Mouse (Mus musculus) natural killer cell, adult 2 months (primary cell): ENCODE measurements around the gene Paqr7.
"Not testable (repeated sequence)": the region's sequence is repeated elsewhere in the genome, so short reads cannot be mapped to it uniquely, and the experiment has no call there.

Experiments
- DNase-seq, 2 experiments: peaks; one replicate each; pipeline ENCODE4 v3.0.0; 2022; ENCODE audit warnings: low spot score in 2 of 2

Gene Paqr7

DNA sequence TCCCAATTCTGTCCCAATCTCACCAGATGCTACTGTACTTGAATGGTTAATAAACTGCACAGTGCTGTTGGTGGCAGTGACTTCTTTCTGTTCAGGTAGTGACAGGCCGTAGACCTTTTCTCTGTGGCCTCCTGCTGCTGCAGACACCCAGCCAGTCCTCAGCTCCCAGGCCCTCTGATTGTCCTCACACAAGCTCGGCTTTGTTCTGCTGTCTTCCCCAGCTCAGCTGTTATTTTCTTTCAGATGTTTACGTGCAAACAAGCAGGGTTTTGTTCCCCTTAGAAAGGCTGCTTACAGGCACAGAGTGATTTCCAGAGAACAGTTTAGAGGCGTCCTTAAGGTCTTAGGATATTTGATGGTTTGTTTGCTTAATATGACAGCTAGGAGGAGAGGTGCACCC is 22.7 kb upstream of the Paqr7 start:
- DNase-seq = no peak

DNA sequence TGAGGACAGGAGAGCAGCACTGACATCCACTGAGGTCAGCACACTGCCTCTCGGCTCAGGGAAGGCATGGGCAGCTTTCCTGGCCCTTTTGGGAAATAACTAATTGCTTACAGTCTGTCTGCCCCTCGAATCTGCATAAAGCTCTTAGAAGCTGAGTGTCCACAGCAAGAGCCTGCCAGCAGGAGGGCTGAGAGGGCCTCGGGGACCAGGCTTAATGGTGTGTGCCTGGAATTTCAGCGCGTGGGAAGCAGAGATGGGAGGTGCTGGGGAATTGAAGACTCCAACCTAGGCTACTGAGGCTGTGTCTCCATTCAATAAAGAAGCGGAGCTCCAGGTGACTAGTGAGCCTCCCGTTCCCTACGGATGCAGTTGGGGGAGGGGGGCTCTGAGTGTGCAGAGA is 22.3 kb upstream of the Paqr7 start:
- no peak for DNase-seq

DNA sequence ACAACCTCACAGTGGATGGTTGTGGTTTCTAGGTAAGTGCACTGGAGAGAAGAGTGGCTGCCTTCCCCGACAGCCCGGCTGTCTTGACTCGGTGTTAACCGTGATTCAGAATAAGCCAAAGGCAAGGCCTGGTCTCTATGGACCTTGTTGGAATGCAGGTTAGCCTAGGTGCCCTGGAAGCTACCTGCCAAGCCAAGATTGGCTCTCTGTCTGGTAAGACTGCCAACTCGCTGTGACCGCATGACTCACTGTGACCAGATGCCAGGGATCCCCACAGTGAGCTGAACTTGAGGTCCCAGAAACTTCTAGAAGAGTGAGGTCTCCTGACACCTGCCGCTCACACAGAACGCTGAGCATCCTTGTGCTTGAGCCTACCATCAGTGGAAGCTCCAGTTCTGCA is 19.6 kb upstream of the Paqr7 start:
- DNase-seq = no peak

GRCm38 (mm10) chr4:134478031-134478430 is 18.5 kb upstream of the Paqr7 start:
- DNase-seq = peak; percentile 89 to 93

- no peak for DNase-seq
Observed at GRCm38 (mm10) chr4:134479839-134480238, 16.7 kb upstream of the Paqr7 start.

DNA sequence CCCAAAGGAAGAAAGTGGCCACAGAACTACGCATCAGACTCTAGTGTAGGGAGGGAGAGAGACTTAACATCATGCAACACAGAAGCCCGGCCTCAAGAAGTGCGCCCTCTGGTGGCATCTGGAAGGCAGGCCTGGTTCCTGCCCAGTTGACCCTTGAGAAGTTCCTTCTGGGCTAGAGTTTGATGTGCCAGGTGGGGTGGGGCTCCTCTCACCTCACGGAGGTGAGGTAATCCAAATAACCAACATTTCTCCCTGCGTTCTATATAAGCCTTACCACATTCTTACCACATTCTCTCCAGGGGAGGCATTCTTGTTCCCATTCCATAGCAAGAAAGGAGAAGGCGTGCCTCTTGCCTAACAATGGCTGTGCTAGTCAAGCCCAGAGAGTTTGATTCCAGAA is 15.6 kb upstream of the Paqr7 start:
- DNase-seq = peak; percentile 78 to 80

DNA sequence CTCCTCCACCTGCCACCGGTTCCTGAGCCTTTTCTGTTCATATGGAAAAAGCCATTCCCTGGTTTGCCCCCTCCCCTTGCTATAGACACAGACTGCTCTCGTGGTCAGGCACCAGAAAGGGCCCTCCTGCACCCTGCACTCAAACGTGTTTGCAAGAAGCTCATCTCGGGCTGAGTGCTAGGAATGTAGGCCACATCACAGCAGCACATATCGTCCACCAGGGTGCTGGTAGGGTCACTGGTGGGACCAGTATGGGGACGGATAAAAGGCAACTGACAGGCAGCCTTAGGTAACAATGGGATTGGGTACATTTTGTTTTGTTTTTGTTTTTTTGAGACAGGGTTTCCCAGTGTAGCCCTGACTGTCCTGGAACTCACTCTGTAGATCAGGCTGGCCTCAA is 15.2 kb upstream of the Paqr7 start:
- no peak for DNase-seq

DNA sequence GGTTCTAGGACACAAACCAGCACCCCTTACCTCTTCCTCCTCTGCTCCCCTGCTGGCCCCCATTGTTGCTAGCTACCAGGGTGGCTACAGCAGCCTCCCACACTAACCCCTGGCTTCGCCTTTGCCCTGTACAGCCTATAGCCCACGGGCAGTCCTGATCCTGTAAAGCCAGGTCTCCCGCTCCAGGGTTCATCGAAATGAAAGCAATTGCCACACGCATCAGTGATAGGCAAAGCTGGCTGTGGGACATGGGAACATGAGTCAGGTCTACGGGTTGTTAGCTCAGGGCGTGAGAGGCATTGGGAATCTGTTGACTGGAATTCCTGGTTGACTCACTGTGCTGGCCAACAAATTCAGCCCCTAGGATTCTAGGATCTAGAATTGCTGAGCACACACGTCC is 14.1 kb upstream of the Paqr7 start:
- no peak for DNase-seq

GRCm38 (mm10) chr4:134483078-134483688 is 13.3 kb upstream of the Paqr7 start:
- no peak for DNase-seq

- DNase-seq = no peak
Observed at GRCm38 (mm10) chr4:134483696-134484095, 12.8 kb upstream of the Paqr7 start.

DNA sequence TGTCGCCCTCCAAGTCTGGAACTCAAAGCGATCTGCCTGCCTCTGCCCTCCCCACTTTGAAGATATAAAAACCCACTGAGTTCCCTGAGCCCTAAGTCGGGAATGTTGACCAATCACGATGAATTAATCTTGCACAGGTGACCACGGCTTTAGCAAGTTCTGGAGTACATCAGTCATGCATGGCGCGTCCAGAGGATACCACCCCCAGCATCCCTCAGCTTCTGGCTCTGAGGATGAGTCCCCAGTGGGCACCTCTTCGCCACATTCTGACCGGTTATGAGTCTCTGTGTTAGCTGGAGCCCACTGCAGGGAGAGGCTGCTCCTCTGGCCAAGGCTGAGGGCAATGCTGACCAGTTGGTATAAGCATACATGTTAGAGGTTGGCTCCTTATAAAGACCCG is 12.3 kb upstream of the Paqr7 start:
- no peak for DNase-seq

GRCm38 (mm10) chr4:134485151-134485900 is 11.2 kb upstream of the Paqr7 start:
- DNase-seq = no peak

GRCm38 (mm10) chr4:134488211-134488610 is 8.3 kb upstream of the Paqr7 start:
- DNase-seq = no peak

GRCm38 (mm10) chr4:134489986-134490665 is 6.4 kb upstream of the Paqr7 start:
- DNase-seq = no peak

GRCm38 (mm10) chr4:134491716-134492115 is 4.8 kb upstream of the Paqr7 start:
- no peak for DNase-seq

DNA sequence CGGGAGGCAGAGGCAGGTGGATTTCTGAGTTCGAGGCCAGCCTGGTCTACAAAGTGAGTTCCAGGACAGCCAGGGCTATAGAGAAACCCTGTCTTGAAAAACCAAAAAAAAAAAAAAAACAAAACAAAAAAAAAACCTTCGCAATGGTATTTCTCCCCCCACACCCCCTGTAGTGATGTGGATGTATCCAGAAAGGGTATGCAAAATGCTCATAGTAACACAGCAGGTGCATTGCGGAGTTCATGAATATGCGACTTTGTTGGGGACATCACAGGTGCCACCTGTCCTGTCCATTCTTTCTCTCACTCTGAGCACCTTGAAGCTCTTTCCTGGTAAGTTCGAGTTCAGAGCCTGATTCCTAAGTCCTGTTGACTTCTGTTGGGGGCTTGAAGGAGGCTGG is 2.3 kb upstream of the Paqr7 start:
- DNase-seq = not testable (repeated sequence)

DNA sequence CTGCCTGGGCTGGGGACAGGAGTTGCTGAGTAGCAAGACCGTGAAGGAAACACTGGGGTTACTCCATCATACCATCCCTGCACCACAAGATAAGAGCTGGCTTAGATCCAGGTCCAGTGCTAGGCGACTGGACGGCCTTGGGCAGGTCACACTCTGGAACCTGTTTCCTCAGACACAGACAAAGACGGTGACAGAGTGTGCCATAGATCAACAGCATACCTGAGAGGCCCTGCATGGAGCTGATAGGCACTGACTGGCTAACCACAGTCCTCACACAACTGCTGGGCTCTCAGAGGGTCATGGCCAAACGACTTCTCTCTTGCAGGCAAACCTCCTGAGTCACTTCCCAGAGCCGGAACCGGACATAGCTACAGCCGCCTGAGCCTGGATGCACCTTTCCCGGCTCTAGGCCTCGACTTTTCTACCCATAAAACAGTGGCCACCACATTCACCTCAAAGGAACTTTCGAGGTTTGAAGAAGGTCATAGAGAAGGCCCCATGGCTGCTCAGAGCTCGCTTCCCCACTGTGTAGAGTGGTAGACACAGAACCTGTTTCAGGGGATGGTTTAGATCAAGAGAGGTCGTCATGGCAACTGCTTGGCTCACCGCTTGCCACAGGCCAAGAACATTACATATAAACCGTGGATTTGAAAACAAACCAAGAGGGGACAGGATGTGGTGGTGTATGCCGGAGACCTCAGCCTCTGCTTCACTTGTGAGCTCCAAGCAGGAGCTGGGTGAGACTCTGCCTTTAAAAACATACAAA is 1.5 kb upstream of the Paqr7 start:
- DNase-seq = peak; percentile 85 to 91

DNA sequence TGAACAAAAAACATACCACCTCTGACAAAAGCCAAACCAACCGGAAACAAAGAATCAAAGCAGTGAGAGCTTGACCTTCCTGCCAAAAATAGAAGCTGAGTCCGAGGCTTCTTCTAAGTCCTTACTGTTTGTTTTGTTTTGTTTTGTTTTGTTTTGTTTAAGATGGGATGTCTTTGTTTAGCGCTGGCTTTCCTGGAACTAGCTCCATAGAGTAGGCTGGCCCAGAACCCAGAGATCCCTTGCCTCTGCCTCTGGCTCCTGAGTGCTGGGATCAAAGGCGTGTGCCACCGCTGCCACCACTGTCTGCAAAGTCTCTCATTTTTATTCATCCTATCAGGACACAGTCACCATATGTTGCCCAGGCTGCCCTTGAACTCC is 962 bp upstream of the Paqr7 start:
- DNase-seq = no peak

DNA sequence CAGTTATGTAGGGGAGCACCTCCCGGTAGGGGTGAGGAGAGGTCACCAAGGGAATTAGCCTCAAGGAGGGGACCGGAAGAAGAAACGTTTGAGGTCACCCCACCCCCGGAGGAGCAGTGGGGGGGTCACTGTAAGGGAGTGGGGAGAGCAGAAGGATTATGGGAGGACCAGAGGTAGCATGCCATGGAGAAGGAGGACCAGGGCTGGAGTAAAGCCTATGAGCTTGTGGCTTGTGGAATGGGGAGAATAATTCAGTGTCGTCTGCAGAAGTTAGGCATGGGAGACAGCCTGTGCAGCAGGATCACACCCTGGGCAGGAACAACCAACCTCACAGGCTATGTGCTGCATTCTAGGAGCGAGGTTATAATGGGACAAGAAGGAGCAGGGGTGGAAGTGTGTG is 726 bp downstream of the Paqr7 start:
- DNase-seq = no peak

DNA sequence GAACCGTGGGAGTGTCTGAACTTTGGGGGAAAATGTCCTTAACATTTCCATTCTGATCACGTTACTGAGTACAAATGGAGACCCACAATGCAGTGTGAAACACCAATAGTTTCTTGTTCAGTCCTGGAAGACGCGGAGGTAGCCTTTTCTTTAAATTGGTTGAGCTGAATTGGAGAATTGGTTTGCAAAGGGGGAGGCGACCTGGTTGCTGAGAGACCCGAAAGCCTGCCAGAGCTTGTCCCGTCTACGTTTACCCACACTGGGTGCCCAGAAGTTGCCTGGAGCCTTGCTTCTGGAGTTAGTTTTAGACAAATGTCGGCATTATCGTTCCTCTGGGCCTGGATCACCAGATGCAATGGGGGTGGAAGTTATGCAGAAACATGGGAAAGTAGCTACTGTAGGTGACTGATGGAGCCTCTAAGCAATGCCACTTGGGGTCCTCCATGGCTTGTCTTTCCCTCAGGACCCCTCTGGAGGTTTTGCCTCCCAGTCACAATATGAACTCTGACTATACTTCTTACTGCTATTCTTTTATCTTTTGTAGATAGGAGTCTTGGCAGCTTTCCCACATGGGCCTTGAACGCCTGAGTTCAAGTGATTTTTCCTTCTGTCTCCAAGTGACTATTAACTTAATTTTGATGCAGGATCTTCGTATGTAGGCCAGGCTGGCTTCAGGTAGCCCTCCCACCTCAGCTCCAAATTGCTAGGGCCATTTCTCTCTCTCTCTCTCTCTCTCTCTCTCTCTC is 1.7 kb downstream of the Paqr7 start:
- no peak for DNase-seq

DNA sequence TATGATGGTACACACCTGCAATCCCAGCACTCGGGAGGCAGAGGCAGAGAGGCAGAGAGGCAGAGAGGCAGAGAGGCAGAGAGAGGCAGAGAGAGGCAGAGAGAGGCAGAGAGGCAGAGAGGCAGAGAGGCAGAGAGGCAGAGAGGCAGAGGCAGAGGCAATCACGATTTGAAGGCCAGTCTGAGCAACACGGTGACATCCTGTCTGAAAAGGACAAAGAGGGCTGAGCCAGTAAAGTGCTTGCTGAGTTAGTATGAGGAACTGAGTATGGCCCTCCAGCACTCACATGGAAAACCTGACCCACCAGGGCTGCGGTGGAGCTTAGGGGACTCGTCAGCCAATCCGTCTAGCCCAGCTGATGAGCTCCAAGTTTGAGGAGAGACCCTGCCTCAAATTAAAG is 2.5 kb downstream of the Paqr7 start:
- DNase-seq = not testable (repeated sequence)

DNA sequence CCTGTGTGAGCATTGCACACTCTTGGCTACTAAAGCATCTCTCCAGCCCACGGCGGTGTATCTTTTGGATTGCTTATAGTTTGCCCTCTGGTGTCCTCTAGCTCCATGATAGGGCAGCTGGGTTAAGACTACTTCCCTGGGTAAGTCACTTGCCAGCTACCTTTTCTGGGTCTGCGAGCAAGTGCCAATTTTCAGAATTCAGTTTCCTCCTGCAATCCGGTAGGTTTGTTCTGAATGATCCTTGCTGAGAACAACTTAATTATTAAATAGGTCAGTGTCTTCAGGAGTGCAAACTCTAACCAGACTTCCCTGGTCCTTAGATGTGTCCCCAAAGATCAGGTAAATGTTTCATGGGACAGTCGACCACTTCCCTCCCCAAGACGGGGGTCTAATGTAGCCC is 4.6 kb downstream of the Paqr7 start:
- no peak for DNase-seq
